ENCODE assay signal across 9 mouse cellular contexts in genomic region chr4:126751556-126752023, GRCm38 (mm10). TPM values are rescaled to one million over a fixed set of nuclear protein-coding genes. Genes with fewer than 3 reads are reported as not detected.
DNase-seq lines count a peak whose midpoint lies in the region; ATAC-seq and TF ChIP-seq lines count a peak whose summit lies in the region.
"Had no signal": no experiment of that assay in that cellular context is flagged by ENCODE, and none has a peak within 500 bp of the region (broad histone marks: within the 10 kb centered on the region; RNA-seq: fewer than 3 reads in every experiment).

No protein-coding gene starts in this region.

- TF ChIP-seq CTCF in G1E (IDR thresholded peaks at IDR 0.05; ENCODE audit: low read depth, low read length) = no peak

- 59% methylated on average over 10 of the region's 10 CpGs for WGBS in heart, embryonic 16.5 days
- WGBS in forebrain, embryonic 14.5 days = 44% methylated on average over 10 of the region's 10 CpGs
- 75% methylated on average over 10 of the region's 10 CpGs for WGBS in liver, embryonic 13.5 days (ENCODE audit: insufficient replicate concordance)

- intact Hi-C loops in heart, postnatal 10 days (cut with DNase I) = loop anchor here (2.0 kb wide), 1 partner anchor 89 kb away; no protein-coding TSS in a partner anchor

- DNase-seq in heart, postnatal 10 days = no peak
- DNase-seq in G1E (ENCODE audit: low spot score) = no peak
- no peak for DNase-seq in forebrain, embryonic 14.5 days (ENCODE audit: low spot score)
- DNase-seq in liver, embryonic 13.5 days = no peak
- DNase-seq in embryo, embryonic 10 days (ENCODE audit: low spot score) = no peak
- DNase-seq in B cell, adult 2 months = no peak
- DNase-seq in kidney, postnatal 36 days = no peak

- H3K27me3 ChIP-seq in heart, embryonic 16.5 days (ENCODE audit: control insufficient read depth, insufficient read depth, low read length) = no peaks in the 10 kb centered on the region
- H3K27me3 ChIP-seq in G1E (ENCODE audit: insufficient read depth, low read length) = no peaks in the 10 kb centered on the region
- no peaks in the 10 kb centered on the region for H3K27me3 ChIP-seq in forebrain, embryonic 14.5 days (replicated peaks; ENCODE audit: control insufficient read depth, insufficient read depth, low read length)
- no peaks in the 10 kb centered on the region for H3K27me3 ChIP-seq in liver, embryonic 13.5 days

- H3K9ac ChIP-seq in heart, embryonic 16.5 days (ENCODE audit: low read length) = peak overlapping the region; percentile 93; the same call in 1 of the 2 replicates
- H3K9ac ChIP-seq in forebrain, embryonic 14.5 days (ENCODE audit: low read length) = peak overlapping the region; percentile 90
- H3K9ac ChIP-seq in liver, embryonic 13.5 days = no peak overlapping the region

- peaks cover 26% of the 10 kb centered on the region for H3K4me1 ChIP-seq in heart, embryonic 16.5 days (ENCODE audit: control insufficient read depth, insufficient read depth, low read length)
- peaks cover 78% of the 10 kb centered on the region for H3K4me1 ChIP-seq in G1E (ENCODE audit: insufficient read depth, low read depth, low read length)
- H3K4me1 ChIP-seq in forebrain, embryonic 14.5 days (ENCODE audit: control insufficient read depth, insufficient read depth, low read length) = peaks cover 42% of the 10 kb centered on the region
- H3K4me1 ChIP-seq in liver, embryonic 13.5 days (replicated peaks) = peaks cover 44% of the 10 kb centered on the region

- H3K4me3 ChIP-seq in heart, embryonic 16.5 days (ENCODE audit: low read length) = peak overlapping the region; percentile 82; the same call in 1 of the 2 replicates
- H3K4me3 ChIP-seq in G1E (ENCODE audit: low read depth, low read length) = peak overlapping the region; percentile 47; the same call in 1 of the 2 replicates
- peak overlapping the region; percentile 89 for H3K4me3 ChIP-seq in forebrain, embryonic 14.5 days (ENCODE audit: low read depth, low read length)
- peak overlapping the region; percentile 80 for H3K4me3 ChIP-seq in liver, embryonic 13.5 days (replicated peaks)

- H3K9me3 ChIP-seq in heart, embryonic 16.5 days (replicated peaks; ENCODE audit: control insufficient read depth, low read length) = no peaks in the 10 kb centered on the region
- no peaks in the 10 kb centered on the region for H3K9me3 ChIP-seq in G1E (replicated peaks)
- no peaks in the 10 kb centered on the region for H3K9me3 ChIP-seq in forebrain, embryonic 14.5 days (replicated peaks; ENCODE audit: control insufficient read depth, low read length)
- H3K9me3 ChIP-seq in liver, embryonic 13.5 days (replicated peaks) = no peaks in the 10 kb centered on the region

- no peak overlapping the region for H3K27ac ChIP-seq in heart, embryonic 16.5 days (ENCODE audit: low read length)
- H3K27ac ChIP-seq in forebrain, embryonic 14.5 days (ENCODE audit: low read depth, low read length) = no peak overlapping the region
- no peak overlapping the region for H3K27ac ChIP-seq in liver, embryonic 13.5 days

- peaks cover 11% of the 10 kb centered on the region for H3K36me3 ChIP-seq in heart, embryonic 16.5 days (ENCODE audit: control insufficient read depth, insufficient read depth)
- peaks cover 60% of the 10 kb centered on the region for H3K36me3 ChIP-seq in G1E (replicated peaks)
- peaks cover 30% of the 10 kb centered on the region for H3K36me3 ChIP-seq in forebrain, embryonic 14.5 days (ENCODE audit: control insufficient read depth, insufficient read depth, low read length)
- peaks cover 35% of the 10 kb centered on the region for H3K36me3 ChIP-seq in liver, embryonic 13.5 days

- ATAC-seq in heart, embryonic 16.5 days (replicated peaks; ENCODE audit: extremely low read depth, insufficient read depth, low FRiP score) = no peak
- no peak for ATAC-seq in G1E (ENCODE audit: extremely low read depth, insufficient number of reproducible peaks, low FRiP score, poor library complexity, severe bottlenecking)
- no peak for ATAC-seq in forebrain, embryonic 14.5 days
- no peak for ATAC-seq in liver, embryonic 13.5 days (ENCODE audit: low read depth)

- peak overlapping the region; percentile 100 for H3K4me2 ChIP-seq in heart, embryonic 16.5 days (ENCODE audit: low read depth, low read length)
- H3K4me2 ChIP-seq in forebrain, embryonic 14.5 days (ENCODE audit: low read length) = peak overlapping the region; percentile 77
- H3K4me2 ChIP-seq in liver, embryonic 13.5 days = peak overlapping the region; percentile 98

RNA-seq across cellular contexts. Expression of gene Ncdn, which starts 1.6 kb away (rescaled TPM):
- polyA plus RNA-seq in heart, embryonic 16.5 days (2015; fragmentation: Nextera tagmentation; extraction: Ambion mirVana) = 22.4 and 23.3 TPM in 2 replicates
- total RNA-seq in heart, postnatal 10 days (2021) = 10 to 100 TPM; 15.3 to 17.2 TPM
- total RNA-seq in G1E (2014; fragmentation: Nextera tagmentation) (16.9 and 18.4 TPM in 2 replicates), G1E (2017) (10.3 and 11.4 TPM in 2 replicates)
- 86.9 and 89.1 TPM in 2 replicates for polyA plus RNA-seq in G1E (2012)
- 47.8 and 79.3 TPM in 2 replicates for polyA plus RNA-seq in forebrain, embryonic 14.5 days (2014; fragmentation: Nextera tagmentation; extraction: Ambion mirVana)
- 8.8 and 10.5 TPM in 2 replicates for polyA plus RNA-seq in liver, embryonic 13.5 days (2015; fragmentation: Nextera tagmentation; extraction: Ambion mirVana)

RNA-seq across cellular contexts. Expression of gene AU040320, which starts 1.8 kb away (rescaled TPM):
- polyA plus RNA-seq in heart, embryonic 16.5 days (2015; fragmentation: Nextera tagmentation; extraction: Ambion mirVana) = 21.1 and 22.0 TPM in 2 replicates
- 10 to 100 TPM; 26.2 to 31.6 TPM for total RNA-seq in heart, postnatal 10 days (2021)
- 41.5 and 45.5 TPM in 2 replicates for total RNA-seq in G1E (2014; fragmentation: Nextera tagmentation)
- 15.1 and 15.5 TPM in 2 replicates for total RNA-seq in G1E (2017)
- polyA plus RNA-seq in G1E (2012) = 10.6 and 21.8 TPM in 2 replicates
- 28.2 and 35.4 TPM in 2 replicates for polyA plus RNA-seq in forebrain, embryonic 14.5 days (2014; fragmentation: Nextera tagmentation; extraction: Ambion mirVana)
- 6.4 and 7.6 TPM in 2 replicates for polyA plus RNA-seq in liver, embryonic 13.5 days (2015; fragmentation: Nextera tagmentation; extraction: Ambion mirVana)

RNA-seq across cellular contexts. Expression of gene Tfap2e, which starts 15.6 kb away (rescaled TPM):
- polyA plus RNA-seq in heart, embryonic 16.5 days (2015; fragmentation: Nextera tagmentation; extraction: Ambion mirVana) = not detected in 2 replicates
- not detected for total RNA-seq in heart, postnatal 10 days (2021)
- total RNA-seq in G1E (2014; fragmentation: Nextera tagmentation) (not detected in 2 replicates), G1E (2017) (0.05 TPM in 1 of 2 replicates, not detected in the other)
- polyA plus RNA-seq in G1E (2012) = not detected in 2 replicates
- 0.69 and 1.0 TPM in 2 replicates for polyA plus RNA-seq in forebrain, embryonic 14.5 days (2014; fragmentation: Nextera tagmentation; extraction: Ambion mirVana)
- polyA plus RNA-seq in liver, embryonic 13.5 days (2015; fragmentation: Nextera tagmentation; extraction: Ambion mirVana) = not detected in 2 replicates
- total RNA-seq: left cerebral cortex, postnatal 25 days had no signal
